ENCODE assay signal across 9 mouse cellular contexts in the genomic region with DNA sequence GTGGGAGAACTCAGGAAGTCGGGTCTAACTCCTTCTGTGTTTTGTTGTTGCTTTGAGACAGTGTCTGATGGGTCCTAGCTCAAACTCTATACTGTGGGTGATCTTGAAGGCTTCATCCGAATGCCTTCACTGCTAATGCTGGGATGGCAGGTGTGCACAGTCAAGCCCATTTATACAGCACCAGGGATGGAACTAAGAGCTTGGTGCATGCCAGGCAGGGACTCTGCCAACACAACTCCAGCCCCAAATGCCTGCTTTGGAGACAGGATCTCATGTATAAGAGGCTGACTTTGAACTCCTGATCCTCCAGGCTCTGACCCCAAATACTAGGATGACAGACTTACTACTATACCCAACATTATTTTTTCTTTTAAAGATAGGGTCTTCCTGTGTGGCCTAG. TPM values are rescaled to one million over a fixed set of nuclear protein-coding genes. Genes with fewer than 3 reads are reported as not detected.
DNase-seq lines count a peak whose midpoint lies in the region; ATAC-seq and TF ChIP-seq lines count a peak whose summit lies in the region.
"Had no signal": no experiment of that assay in that cellular context is flagged by ENCODE, and none has a peak within 500 bp of the region (broad histone marks: within the 10 kb centered on the region; RNA-seq: fewer than 3 reads in every experiment).

No protein-coding gene starts in this region.

- ATAC-seq in lung, postnatal 0 days, result no peak
- no peak for ATAC-seq in forebrain, embryonic 12.5 days (ENCODE audit: low FRiP score)
- ATAC-seq in limb, embryonic 11.5 days (ENCODE audit: insufficient number of reproducible peaks, low FRiP score, low TSS enrichment, low read depth), result no peak

- no peak overlapping the region for H3K27ac ChIP-seq in lung, postnatal 0 days (ENCODE audit: low read length)
- H3K27ac ChIP-seq in forebrain, embryonic 12.5 days, result peak overlapping the region; percentile 88; the same call in 1 of the 2 replicates
- H3K27ac ChIP-seq in limb, embryonic 11.5 days (replicated peaks; ENCODE audit: low read depth, low read length), result no peak overlapping the region; the same call in 1 of the 2 replicates
- H3K27ac ChIP-seq in olfactory bulb, adult 2 months (ENCODE audit: insufficient read depth, low read depth, low read length), result no peak overlapping the region

- WGBS in lung, postnatal 0 days, result 40% methylated on average over 2 of the region's 2 CpGs
- 42% methylated on average over 2 of the region's 2 CpGs for WGBS in forebrain, embryonic 12.5 days
- 36% methylated on average over 2 of the region's 2 CpGs for WGBS in limb, embryonic 11.5 days
- 30% methylated on average over 2 of the region's 2 CpGs for WGBS in olfactory bulb, adult 2 months

- H3K4me2 ChIP-seq in lung, postnatal 0 days (replicated peaks; ENCODE audit: low read depth, low read length), result peak overlapping the region; percentile 78
- peak overlapping the region; percentile 65 for H3K4me2 ChIP-seq in forebrain, embryonic 12.5 days
- peak overlapping the region; percentile 66 for H3K4me2 ChIP-seq in limb, embryonic 11.5 days (ENCODE audit: low read depth, severe bottlenecking)

- DNase-seq in lung, postnatal 0 days (ENCODE audit: low spot score), result no peak
- DNase-seq in lung, adult 18-20 months, result no peak
- DNase-seq in limb, embryonic 11.5 days (ENCODE audit: low spot score), result no peak
- no peak for DNase-seq in left cerebral cortex, adult 18-20 months (ENCODE audit: low spot score in 2 of 2)
- DNase-seq in right cerebral cortex, postnatal 25 days, result no peak
- no peak for DNase-seq in kidney, adult 8-10 months
- DNase-seq: kidney, postnatal 25 days had no signal

- H3K4me1 ChIP-seq in lung, postnatal 0 days (ENCODE audit: insufficient read depth, low read depth, low read length), result no peaks in the 10 kb centered on the region; the same call in 1 of the 2 replicates
- H3K4me1 ChIP-seq in forebrain, embryonic 12.5 days, result peaks cover 25% of the 10 kb centered on the region
- H3K4me1 ChIP-seq in limb, embryonic 11.5 days (ENCODE audit: control insufficient read depth, insufficient read depth, low read length), result peaks cover 5% of the 10 kb centered on the region
- H3K4me1 ChIP-seq in olfactory bulb, adult 2 months (ENCODE audit: control insufficient read depth, insufficient read depth, low read length), result peaks cover 26% of the 10 kb centered on the region

- H3K9me3 ChIP-seq in lung, postnatal 0 days (ENCODE audit: low read length), result no peaks in the 10 kb centered on the region
- H3K9me3 ChIP-seq in forebrain, embryonic 12.5 days, result no peaks in the 10 kb centered on the region
- no peaks in the 10 kb centered on the region for H3K9me3 ChIP-seq in limb, embryonic 11.5 days (ENCODE audit: control insufficient read depth, low read length)

- peak overlapping the region; percentile 52 for H3K4me3 ChIP-seq in lung, postnatal 0 days (ENCODE audit: low read depth, low read length)
- H3K4me3 ChIP-seq in forebrain, embryonic 12.5 days (replicated peaks), result peak overlapping the region; percentile 51
- H3K4me3 ChIP-seq in limb, embryonic 11.5 days (ENCODE audit: low read depth, low read length), result peak overlapping the region; percentile 51
- peak overlapping the region; percentile 67 for H3K4me3 ChIP-seq in olfactory bulb, adult 2 months (ENCODE audit: insufficient read depth, low read depth, low read length)

- TF ChIP-seq POLR2A in olfactory bulb, adult 2 months (IDR thresholded peaks at IDR 0.05; ENCODE audit: insufficient read depth, low read depth, low read length), result no peak

- H3K36me3 ChIP-seq in lung, postnatal 0 days (ENCODE audit: insufficient read depth, low read length), result peaks cover 2% of the 10 kb centered on the region; the same call in 1 of the 2 replicates
- peaks cover 26% of the 10 kb centered on the region for H3K36me3 ChIP-seq in forebrain, embryonic 12.5 days (replicated peaks)
- H3K36me3 ChIP-seq in limb, embryonic 11.5 days (ENCODE audit: control insufficient read depth, insufficient read depth, low read length), result peaks cover 9% of the 10 kb centered on the region

- H3K9ac ChIP-seq in lung, postnatal 0 days (replicated peaks; ENCODE audit: low read depth), result peak overlapping the region; percentile 47; the same call in 1 of the 2 replicates
- H3K9ac ChIP-seq in forebrain, embryonic 12.5 days, result peak overlapping the region; percentile 77
- H3K9ac ChIP-seq in limb, embryonic 11.5 days (ENCODE audit: low read length), result peak overlapping the region; percentile 70

- TF ChIP-seq CTCF in lung, postnatal 0 days (IDR thresholded peaks at IDR 0.05), result no peak
- TF ChIP-seq CTCF in olfactory bulb, adult 2 months (IDR thresholded peaks at IDR 0.05; ENCODE audit: insufficient read depth, low read depth, low read length), result no peak

- H3K27me3 ChIP-seq in lung, postnatal 0 days (replicated peaks; ENCODE audit: insufficient read depth, low read length), result no peaks in the 10 kb centered on the region
- H3K27me3 ChIP-seq in forebrain, embryonic 12.5 days, result no peaks in the 10 kb centered on the region
- no peaks in the 10 kb centered on the region for H3K27me3 ChIP-seq in limb, embryonic 11.5 days (ENCODE audit: control insufficient read depth, insufficient read depth, low read length)

- no peak for TF ChIP-seq EP300 in lung, postnatal 0 days (IDR thresholded peaks at IDR 0.05)

RNA-seq across cellular contexts. Expression of a gene that starts 1.1 kb away (rescaled TPM):
- 295 and 327 TPM in 2 replicates for polyA plus RNA-seq in lung, postnatal 0 days (2015; fragmentation: Nextera tagmentation; extraction: Ambion mirVana)
- polyA plus RNA-seq in forebrain, embryonic 12.5 days (2016; fragmentation: Nextera tagmentation; extraction: Ambion mirVana), result 201 and 216 TPM in 2 replicates
- polyA plus RNA-seq in limb, embryonic 11.5 days (2014; fragmentation: Nextera tagmentation; extraction: Ambion mirVana), result 266 and 281 TPM in 2 replicates
- polyA plus RNA-seq in olfactory bulb, adult 2 months (2012; ENCODE audit: insufficient read depth, insufficient read length, low replicate concordance, missing spikeins), result not detected in 2 replicates
- total RNA-seq in left cerebral cortex, adult 18-20 months (2021), result 100 to 1,000 TPM; 219 to 232 TPM

RNA-seq across cellular contexts. Expression of a gene that starts 10.8 kb away (rescaled TPM):
- 23.5 and 25.4 TPM in 2 replicates for polyA plus RNA-seq in lung, postnatal 0 days (2015; fragmentation: Nextera tagmentation; extraction: Ambion mirVana)
- polyA plus RNA-seq in forebrain, embryonic 12.5 days (2016; fragmentation: Nextera tagmentation; extraction: Ambion mirVana), result 15.9 and 19.0 TPM in 2 replicates
- 18.9 and 20.1 TPM in 2 replicates for polyA plus RNA-seq in limb, embryonic 11.5 days (2014; fragmentation: Nextera tagmentation; extraction: Ambion mirVana)
- not detected in 2 replicates for polyA plus RNA-seq in olfactory bulb, adult 2 months (2012; ENCODE audit: insufficient read depth, insufficient read length, low replicate concordance, missing spikeins)
- 10 to 100 TPM; 16.2 to 21.2 TPM for total RNA-seq in left cerebral cortex, adult 18-20 months (2021)

RNA-seq across cellular contexts. Expression of a gene that starts 11.2 kb away (rescaled TPM):
- 37.8 and 38.1 TPM in 2 replicates for polyA plus RNA-seq in lung, postnatal 0 days (2015; fragmentation: Nextera tagmentation; extraction: Ambion mirVana)
- polyA plus RNA-seq in forebrain, embryonic 12.5 days (2016; fragmentation: Nextera tagmentation; extraction: Ambion mirVana), result 65.1 and 69.7 TPM in 2 replicates
- 51.7 and 55.6 TPM in 2 replicates for polyA plus RNA-seq in limb, embryonic 11.5 days (2014; fragmentation: Nextera tagmentation; extraction: Ambion mirVana)
- polyA plus RNA-seq in olfactory bulb, adult 2 months (2012; ENCODE audit: insufficient read depth, insufficient read length, low replicate concordance, missing spikeins), result not detected in 2 replicates
- 10 to 100 TPM; 75.6 to 81.7 TPM for total RNA-seq in left cerebral cortex, adult 18-20 months (2021)

RNA-seq across cellular contexts. Expression of a gene that starts 23.8 kb away (rescaled TPM):
- polyA plus RNA-seq in lung, postnatal 0 days (2015; fragmentation: Nextera tagmentation; extraction: Ambion mirVana), result 34.0 and 36.9 TPM in 2 replicates
- 55.5 and 58.4 TPM in 2 replicates for polyA plus RNA-seq in forebrain, embryonic 12.5 days (2016; fragmentation: Nextera tagmentation; extraction: Ambion mirVana)
- 84.6 and 87.1 TPM in 2 replicates for polyA plus RNA-seq in limb, embryonic 11.5 days (2014; fragmentation: Nextera tagmentation; extraction: Ambion mirVana)
- not detected in 2 replicates for polyA plus RNA-seq in olfactory bulb, adult 2 months (2012; ENCODE audit: insufficient read depth, insufficient read length, low replicate concordance, missing spikeins)
- 10 to 100 TPM; 32.2 to 39.3 TPM for total RNA-seq in left cerebral cortex, adult 18-20 months (2021)

RNA-seq across cellular contexts. Expression of a gene that starts 42.2 kb away (rescaled TPM):
- 651 and 741 TPM in 2 replicates for polyA plus RNA-seq in lung, postnatal 0 days (2015; fragmentation: Nextera tagmentation; extraction: Ambion mirVana)
- 708 and 760 TPM in 2 replicates for polyA plus RNA-seq in forebrain, embryonic 12.5 days (2016; fragmentation: Nextera tagmentation; extraction: Ambion mirVana)
- polyA plus RNA-seq in limb, embryonic 11.5 days (2014; fragmentation: Nextera tagmentation; extraction: Ambion mirVana), result 1,071 TPM in 2 replicates
- 978 TPM in 1 of 2 replicates, not detected in the other for polyA plus RNA-seq in olfactory bulb, adult 2 months (2012; ENCODE audit: insufficient read depth, insufficient read length, low replicate concordance, missing spikeins)
- 1,000 to 10,000 TPM in 1 of 2 experiments, 100 to 1,000 TPM in 1; 965 to 1,061 TPM for total RNA-seq in left cerebral cortex, adult 18-20 months (2021)

Comparison
In these comparisons a context has a peak if more than half of its experiments do, and no peak if none do; other contexts are left out.
1. RNA of a gene that starts 10.8 kb away (polyA plus RNA-seq): 23.5 to 25.4 TPM in lung, postnatal 0 days, 15.9 to 19.0 TPM in forebrain, embryonic 12.5 days and 18.9 to 20.1 TPM in limb, embryonic 11.5 days; not detected in olfactory bulb, adult 2 months; every median in the first group is over 10 times any median in the second.
2. Peak in every context shown above with its lines, with median percentiles within 50 percentile points of each other: H3K4me2 ChIP-seq, H3K4me3 ChIP-seq and H3K9ac ChIP-seq.